Mouse (Mus musculus) spleen, adult 2 months (tissue): ENCODE measurements around the gene Ggt1. TPM values are rescaled to one million over a fixed set of nuclear protein-coding genes. Genes with fewer than 3 reads are reported as not detected.
A peak's percentile ranks its signal among the peaks of the same experiment; 100 is the strongest.

Experiments used
- DNase-seq, 2 experiments: peaks; one replicate each; pipeline versions ENCODE4 v3.0.0 to v3.0.0-alpha.2; 2012 to 2021; ENCODE audit warnings: low spot score in 2 of 2, low read depth in 1 of 2
- H3K27ac ChIP-seq: fragments of 200-500 bp; 2 replicates; pipeline ENCODE4 v1.5.1; 2012; ENCODE audit warnings: low read length, inconsistent platforms; ENCODE audit not compliant: insufficient read depth
- H3K27me3 ChIP-seq: fragments of 200-500 bp; 2 replicates; pipeline ENCODE4 v1.6.1; 2012; ENCODE audit warnings: mild to moderate bottlenecking, moderate library complexity, low read length, inconsistent platforms; ENCODE audit not compliant: control insufficient read depth, insufficient read depth
- H3K36me3 ChIP-seq: fragments of 200-500 bp; 2 replicates; pipeline ENCODE4 v1.6.1; 2012; ENCODE audit warnings: mild to moderate bottlenecking, low read length, inconsistent platforms; ENCODE audit not compliant: control insufficient read depth, insufficient read depth
- H3K4me1 ChIP-seq: fragments of 200-500 bp; 2 replicates; pipeline ENCODE4 v1.6.1; 2011; ENCODE audit warnings: inconsistent platforms; ENCODE audit not compliant: control insufficient read depth, insufficient read depth, insufficient read length
- H3K4me3 ChIP-seq: fragments of 200-500 bp; 2 replicates; pipeline ENCODE4 v1.5.1; 2011; ENCODE audit warnings: mild to moderate bottlenecking, inconsistent platforms; ENCODE audit not compliant: insufficient read depth, insufficient read length; ENCODE audit errors: extremely low read depth
- CTCF ChIP-seq: fragments of 200-500 bp; IDR thresholded peaks from 2 replicates; pipeline ENCODE4 v1.5.1; 2011; ENCODE audit warnings: mild to moderate bottlenecking, inconsistent platforms; ENCODE audit not compliant: insufficient read depth, insufficient read length, insufficient replicate concordance; ENCODE audit errors: extremely low read depth
- POLR2A ChIP-seq: fragments of 200-500 bp; IDR thresholded peaks from 2 replicates; pipeline ENCODE4 v1.6.1; 2011; ENCODE audit warnings: low read depth, low read length, inconsistent platforms
- WGBS: fragments of 180-500 bp; shearing (Covaris S2); methylation state at CpG from one replicate; pipeline ENCODE4 v1.1.7; 2018; 5-methylcytosine and 5-hydroxymethylcytosine counted together
- polyA plus RNA-seq: library from polyadenylated mRNA; depleted of rRNA; stranded (reverse); fragments of >200 nt; gene quantifications from 2 replicates; pipeline ENCODE4 v1.2.3, GENCODE M21; 2012

Ggt1 gene
- polyA plus RNA-seq, 1 experiment: 15.5 TPM

DNA sequence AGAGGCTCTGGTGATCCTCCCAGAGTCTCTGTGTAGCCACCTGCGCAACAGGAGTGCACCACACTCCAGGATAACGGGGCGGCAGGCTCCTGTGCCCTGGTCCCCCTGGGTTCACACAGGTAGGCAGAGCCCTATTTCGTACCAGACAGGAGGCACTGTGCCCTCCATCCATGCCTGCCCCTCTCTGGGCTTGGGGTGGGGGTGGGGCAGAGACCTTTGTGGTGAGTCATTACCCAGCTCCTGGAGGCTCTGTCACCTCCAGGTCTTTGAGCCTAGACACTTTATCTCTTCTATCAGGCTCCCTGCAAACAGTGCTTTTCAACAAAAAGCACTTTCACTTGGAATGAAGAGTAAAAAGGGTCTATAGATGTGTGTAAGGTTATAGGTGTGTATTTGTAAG, 7.4 kb downstream of the Ggt1 start:
- WGBS: 89% methylated on average over 4 of the region's 4 CpGs
- DNase-seq: no peak
- H3K27ac ChIP-seq: no peak overlapping the region
- H3K27me3 ChIP-seq: no peaks in the 10 kb centered on the region
- no peaks in the 10 kb centered on the region for H3K36me3 ChIP-seq
- peaks cover 14% of the 10 kb centered on the region; the same call in 1 of the 2 replicates for H3K4me1 ChIP-seq
- TF ChIP-seq CTCF: no peak
- no peak for TF ChIP-seq POLR2A
- H3K4me3 ChIP-seq: no peak overlapping the region

DNA sequence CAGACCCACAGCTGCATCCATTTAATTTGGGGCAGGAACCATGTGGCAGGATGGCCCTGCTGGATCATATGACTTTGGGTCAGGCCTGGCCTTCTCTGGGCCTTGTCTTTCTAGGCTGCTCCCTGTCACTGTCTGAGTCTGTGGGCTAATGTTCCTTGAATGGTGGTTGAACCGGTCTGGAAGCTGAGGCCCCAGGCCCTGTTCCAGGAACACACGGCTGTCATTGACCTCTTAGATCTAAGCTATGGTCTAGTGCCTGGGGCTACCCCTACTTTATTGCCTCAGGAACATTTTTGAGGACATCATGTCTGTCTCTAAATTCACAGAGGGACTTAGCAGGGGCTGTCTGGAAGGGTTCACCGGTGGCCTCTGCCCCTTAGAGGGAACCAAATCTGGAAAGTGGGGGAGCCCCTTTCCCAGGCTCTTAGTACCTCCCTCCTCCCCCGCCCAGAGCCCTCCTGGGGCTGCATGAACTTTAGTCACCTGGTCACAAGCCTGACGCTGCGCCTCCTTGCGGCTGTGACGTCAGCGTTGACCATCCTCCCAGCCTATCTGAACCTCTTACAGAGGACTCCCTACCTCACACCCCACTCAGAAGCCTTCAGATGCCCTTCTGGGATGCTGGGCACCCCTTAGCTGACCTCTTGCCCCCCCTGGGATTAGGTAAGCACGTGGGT, 9.7 kb downstream of the Ggt1 start:
- TF ChIP-seq POLR2A: no peak
- no peak for TF ChIP-seq CTCF
- Histone ChIP-seq H3K36me3 (no peaks in the 10 kb centered on the region), H3K27ac (no peak overlapping the region), H3K4me1 (peaks cover 3% of the 10 kb centered on the region; the same call in 1 of the 2 replicates), H3K27me3 (no peaks in the 10 kb centered on the region), H3K4me3 (no peak overlapping the region)
- DNase-seq: no peak
- 85% methylated on average over 10 of the region's 10 CpGs for WGBS

DNA sequence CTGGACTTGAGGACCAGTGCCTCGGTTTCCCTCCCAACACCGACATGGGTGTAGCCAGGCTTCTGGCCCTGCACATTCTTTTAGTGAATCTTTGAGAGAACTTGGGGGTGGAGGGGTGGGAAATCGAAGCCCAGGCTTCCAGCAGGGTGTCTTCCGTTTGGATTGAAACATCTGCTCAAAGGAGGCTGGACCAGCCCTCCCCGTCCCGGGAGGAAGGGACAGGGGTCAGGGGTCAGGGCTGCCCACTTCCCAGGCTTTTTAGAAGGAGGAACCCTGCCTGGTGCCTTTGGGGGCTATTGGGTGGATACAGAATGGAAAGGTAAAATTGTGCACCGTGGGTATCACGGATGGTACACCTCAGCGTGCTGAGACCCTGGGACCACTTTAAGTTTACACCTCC, 10.5 kb downstream of the Ggt1 start:
- Histone ChIP-seq H3K36me3 (no peaks in the 10 kb centered on the region), H3K4me1 (no peaks in the 10 kb centered on the region), H3K4me3 (no peak overlapping the region), H3K27ac (no peak overlapping the region), H3K27me3 (no peaks in the 10 kb centered on the region)
- no peak for DNase-seq
- TF ChIP-seq POLR2A: no peak
- TF ChIP-seq CTCF: no peak
- 80% methylated on average over 9 of the region's 9 CpGs for WGBS

DNA sequence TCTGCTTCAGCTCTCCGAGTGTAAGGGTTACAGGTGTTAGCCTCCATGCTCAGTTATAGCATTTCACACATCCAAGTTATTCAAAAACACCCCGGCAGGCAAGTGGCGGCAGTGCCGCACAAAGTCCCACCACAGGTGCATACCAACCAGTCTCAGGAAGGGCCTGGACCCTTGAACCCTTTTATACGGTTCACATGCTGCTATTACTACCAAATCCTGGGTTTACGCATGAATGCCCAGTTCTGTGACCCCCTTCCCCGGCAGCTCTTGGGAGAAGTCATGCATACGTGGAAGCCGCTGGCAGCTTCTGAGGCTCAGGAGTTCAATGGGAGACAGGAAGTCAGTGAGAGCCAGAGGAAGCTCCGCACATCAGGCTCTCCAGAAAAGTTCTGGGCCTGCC, 11.8 kb downstream of the Ggt1 start:
- WGBS: 88% methylated on average over 10 of the region's 10 CpGs
- TF ChIP-seq POLR2A: no peak
- no peak for TF ChIP-seq CTCF
- Histone ChIP-seq H3K36me3 (no peaks in the 10 kb centered on the region), H3K27ac (no peak overlapping the region), H3K4me3 (no peak overlapping the region), H3K27me3 (no peaks in the 10 kb centered on the region), H3K4me1 (no peaks in the 10 kb centered on the region)
- no peak for DNase-seq

DNA sequence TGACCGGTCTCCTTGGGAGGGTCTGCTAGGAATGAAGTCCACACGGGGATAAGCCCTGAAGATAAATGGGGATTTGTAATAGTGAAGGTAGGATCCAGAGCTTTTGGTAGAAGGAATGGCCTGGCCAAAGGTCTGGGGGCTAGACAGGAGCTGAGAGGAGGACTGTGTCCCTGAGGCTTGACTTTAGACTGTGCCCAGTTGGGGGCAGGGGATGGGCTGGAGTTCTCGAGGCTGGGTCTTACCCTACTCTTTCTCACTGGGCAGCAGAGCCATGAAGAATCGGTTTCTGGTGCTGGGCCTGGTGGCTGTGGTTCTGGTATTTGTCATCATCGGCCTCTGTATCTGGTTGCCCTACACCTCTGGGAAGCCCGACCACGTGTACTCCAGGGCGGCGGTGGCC, 12.6 kb downstream of the Ggt1 start:
- TF ChIP-seq POLR2A (no peak), CTCF (no peak)
- no peaks in the 10 kb centered on the region for H3K27me3 ChIP-seq
- H3K4me3 ChIP-seq: no peak overlapping the region
- H3K27ac ChIP-seq: no peak overlapping the region
- H3K36me3 ChIP-seq: no peaks in the 10 kb centered on the region
- WGBS: 94% methylated on average over 9 of the region's 9 CpGs
- H3K4me1 ChIP-seq: no peaks in the 10 kb centered on the region
- DNase-seq: no peak

DNA sequence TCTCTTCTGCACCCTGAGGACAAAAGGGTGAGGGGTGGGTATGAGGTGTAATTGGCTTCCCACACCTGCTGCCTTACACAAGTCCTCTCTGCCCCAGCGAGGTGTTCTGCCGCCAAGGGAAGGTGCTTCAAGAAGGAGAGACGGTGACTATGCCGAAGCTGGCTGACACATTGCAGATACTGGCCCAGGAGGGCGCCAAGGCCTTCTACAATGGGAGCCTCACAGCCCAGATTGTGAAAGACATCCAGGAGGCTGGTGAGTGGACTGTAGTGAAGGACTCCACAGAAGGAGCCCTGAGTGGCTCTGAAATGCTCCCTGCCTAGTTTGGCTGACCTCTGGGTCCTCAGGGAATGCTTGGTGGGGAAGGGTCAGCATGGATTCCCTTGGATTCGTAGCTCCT, 17.7 kb downstream of the Ggt1 start:
- WGBS: 89% methylated on average over 6 of the region's 6 CpGs
- H3K27me3 ChIP-seq: no peaks in the 10 kb centered on the region
- no peak overlapping the region for H3K27ac ChIP-seq
- no peak overlapping the region for H3K4me3 ChIP-seq
- no peaks in the 10 kb centered on the region for H3K4me1 ChIP-seq
- TF ChIP-seq POLR2A: no peak
- TF ChIP-seq CTCF: no peak
- no peaks in the 10 kb centered on the region for H3K36me3 ChIP-seq
- no peak for DNase-seq

DNA sequence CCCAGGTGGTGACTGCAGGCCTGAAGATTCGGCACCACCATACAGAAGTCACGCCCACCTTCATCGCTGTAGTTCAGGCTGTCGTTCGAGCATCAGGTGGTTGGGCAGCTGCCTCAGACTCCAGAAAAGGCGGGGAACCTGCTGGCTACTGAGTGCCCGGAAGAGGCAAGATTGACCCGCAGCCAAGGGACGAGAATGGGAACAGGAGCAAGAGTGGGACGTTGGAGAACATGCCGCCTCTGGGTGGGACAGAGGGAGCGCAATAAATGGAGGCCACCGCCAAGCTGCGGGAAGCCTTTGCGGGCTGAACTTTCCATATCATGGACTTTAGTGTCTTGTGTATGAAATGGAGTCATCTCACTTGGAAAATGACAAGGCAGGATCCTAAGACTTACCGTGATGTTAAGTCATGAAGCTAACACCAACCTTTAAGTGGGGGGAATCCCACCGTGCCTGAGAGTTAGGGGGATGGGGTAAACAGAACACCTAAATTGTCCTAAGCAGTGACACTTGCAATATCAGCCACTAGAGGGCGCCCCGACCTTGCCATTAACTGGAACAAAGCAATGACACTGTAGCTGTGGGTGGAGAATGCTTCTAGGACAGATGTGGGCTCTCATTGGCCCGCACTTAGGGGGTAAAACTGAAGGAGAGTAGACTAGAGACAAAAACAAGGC, 24.6 kb downstream of the Ggt1 start:
- H3K36me3 ChIP-seq: no peaks in the 10 kb centered on the region
- DNase-seq: peak; percentile 71 to 86
- TF ChIP-seq CTCF (peak; percentile 86; the same call in 1 of the 2 replicates), POLR2A (no peak)
- H3K4me3 ChIP-seq: no peak overlapping the region
- H3K4me1 ChIP-seq: peaks cover 20% of the 10 kb centered on the region; the same call in 1 of the 2 replicates
- 18% methylated on average over 20 of the region's 20 CpGs for WGBS
- H3K27me3 ChIP-seq: no peaks in the 10 kb centered on the region
- no peak overlapping the region for H3K27ac ChIP-seq
